Mouse (Mus musculus): Measurements from ENCODE around the gene Fam187b.

Gene Fam187b

GRCm38 (mm10) chr7:31008889-31009288 lies 35.3 kb downstream of the Fam187b start:
- no peak for DNase-seq (ENCODE audit: extremely low spot score)

GRCm38 (mm10) chr7:31012971-31013370 lies 39.4 kb downstream of the Fam187b start:
- no peak for DNase-seq (ENCODE audit: extremely low spot score)

- no peak for DNase-seq (ENCODE audit: extremely low spot score)
Measured at GRCm38 (mm10) chr7:31017104-31017901, 43.7 kb downstream of the Fam187b start.

- DNase-seq (ENCODE audit: extremely low spot score), result no peak
Measured at GRCm38 (mm10) chr7:31028609-31029008, 55.0 kb downstream of the Fam187b start.

- DNase-seq (ENCODE audit: extremely low spot score), result no peak
Measured at GRCm38 (mm10) chr7:31030717-31031116, 57.1 kb downstream of the Fam187b start.

GRCm38 (mm10) chr7:31031731-31032130 lies 58.1 kb downstream of the Fam187b start:
- DNase-seq (ENCODE audit: extremely low spot score), result no peak

GRCm38 (mm10) chr7:31033409-31034165 lies 60.0 kb downstream of the Fam187b start:
- DNase-seq (ENCODE audit: extremely low spot score), result no peak

- DNase-seq (ENCODE audit: extremely low spot score), result no peak
Measured at GRCm38 (mm10) chr7:31034789-31035188, 61.2 kb downstream of the Fam187b start.

- no peak for DNase-seq (ENCODE audit: extremely low spot score)
Measured at GRCm38 (mm10) chr7:31035291-31035690, 61.7 kb downstream of the Fam187b start.

GRCm38 (mm10) chr7:31036917-31037316 lies 63.3 kb downstream of the Fam187b start:
- DNase-seq (ENCODE audit: extremely low spot score), result no peak

- DNase-seq (ENCODE audit: extremely low spot score), result no peak
Measured at GRCm38 (mm10) chr7:31037675-31038074, 64.1 kb downstream of the Fam187b start.

GRCm38 (mm10) chr7:31039011-31039410 lies 65.4 kb downstream of the Fam187b start:
- DNase-seq (ENCODE audit: extremely low spot score), result no peak

Measured in embryo, embryonic 9.5 days (tissue).